Mouse (Mus musculus) cortical plate, adult 2 months (tissue): ENCODE measurements around the gene Aurkb. TPM values are rescaled to one million over a fixed set of nuclear protein-coding genes. Genes with fewer than 3 reads are reported as not detected.
A peak's percentile ranks its signal among the peaks of the same experiment; 100 is the strongest.
"Not testable (repeated sequence)": the region's sequence is repeated elsewhere in the genome, so short reads cannot be mapped to it uniquely, and the experiment has no call there.

ENCODE experiments used
- H3K27ac ChIP-seq: fragments of 200-500 bp; 2 replicates; pipeline ENCODE4 v1.5.1; 2012; ENCODE audit warnings: low read length, control low read depth, inconsistent platforms; ENCODE audit not compliant: insufficient read depth
- H3K4me1 ChIP-seq: fragments of 200-500 bp; 2 replicates; pipeline ENCODE4 v1.6.1; 2011; ENCODE audit warnings: low read length; ENCODE audit not compliant: control insufficient read depth, insufficient read depth
- H3K4me3 ChIP-seq: fragments of 200-500 bp; 2 replicates; pipeline ENCODE4 v1.5.1; 2011; ENCODE audit warnings: mild to moderate bottlenecking, low read length, control low read depth; ENCODE audit not compliant: insufficient read depth
- CTCF ChIP-seq: fragments of 200-500 bp; IDR thresholded peaks from 2 replicates; pipeline ENCODE4 v1.5.1; 2011; ENCODE audit warnings: mild to moderate bottlenecking, control low read depth, low read length; ENCODE audit not compliant: insufficient read depth; ENCODE audit errors: extremely low read depth
- POLR2A ChIP-seq: fragments of 200-500 bp; IDR thresholded peaks from 2 replicates; pipeline ENCODE4 v1.6.1; 2011; ENCODE audit warnings: mild to moderate bottlenecking, low read length, control low read depth; ENCODE audit not compliant: insufficient read depth; ENCODE audit errors: extremely low read depth
- polyA plus RNA-seq: library from polyadenylated mRNA; depleted of rRNA; stranded (reverse); fragments of >200 nt; gene quantifications from 2 replicates; pipeline ENCODE4 v1.2.3, GENCODE M21; 2012; rRNA removed

Gene Aurkb
- 0.57 and 1.2 TPM in 2 replicates for polyA plus RNA-seq

- no peaks in the 10 kb centered on the region for H3K4me1 ChIP-seq
- no peak within 1 kb of the TSS for H3K27ac ChIP-seq
- peak within 1 kb of the TSS; percentile 47 for H3K4me3 ChIP-seq
- no peak for TF ChIP-seq POLR2A
- no peak for TF ChIP-seq CTCF
Observed at GRCm38 (mm10) chr11:69045531-69046394, at the start of gene Aurkb. Gene Aurkb, plus strand, starts transcription at chr11:69045647.

GRCm38 (mm10) chr11:68997080-68997479, 48.4 kb upstream of the Aurkb start:
- Histone ChIP-seq H3K4me3 (no peak overlapping the region), H3K4me1 (no peaks in the 10 kb centered on the region), H3K27ac (no peak overlapping the region)
- TF ChIP-seq POLR2A, result no peak
- no peak for TF ChIP-seq CTCF

GRCm38 (mm10) chr11:69002782-69003181, 42.7 kb upstream of the Aurkb start:
- not testable (repeated sequence) for H3K4me1 ChIP-seq, H3K4me3 ChIP-seq, H3K27ac ChIP-seq

- H3K4me3 ChIP-seq, result no peak overlapping the region
- H3K4me1 ChIP-seq, result no peaks in the 10 kb centered on the region
- TF ChIP-seq POLR2A, result no peak
- no peak for TF ChIP-seq CTCF
- no peak overlapping the region for H3K27ac ChIP-seq
Observed at GRCm38 (mm10) chr11:69003592-69003991, 41.9 kb upstream of the Aurkb start.

GRCm38 (mm10) chr11:69005193-69005592, 40.3 kb upstream of the Aurkb start:
- no peak overlapping the region for H3K27ac ChIP-seq
- H3K4me3 ChIP-seq, result no peak overlapping the region
- TF ChIP-seq CTCF (no peak), POLR2A (no peak)

GRCm38 (mm10) chr11:69006575-69006974, 38.9 kb upstream of the Aurkb start:
- H3K4me1 ChIP-seq, H3K27ac ChIP-seq, H3K4me3 ChIP-seq: not testable (repeated sequence)

More at GRCm38 (mm10) chr11:69005193-69005592, 40.3 kb upstream of the Aurkb start:
- no peaks in the 10 kb centered on the region for H3K4me1 ChIP-seq

GRCm38 (mm10) chr11:69008182-69009121, 37.0 kb upstream of the Aurkb start, which contains the start of gene Pfas:
Gene Pfas, minus strand, starts transcription at chr11:69008460.
- peak within 1 kb of the TSS; percentile 75 for H3K4me3 ChIP-seq
- TF ChIP-seq CTCF, result no peak
- peak; percentile 55; the same call in 1 of the 2 replicates for TF ChIP-seq POLR2A
- no peaks in the 10 kb centered on the region for H3K4me1 ChIP-seq
- H3K27ac ChIP-seq, result no peak within 1 kb of the TSS

GRCm38 (mm10) chr11:69009508-69009907, 35.9 kb upstream of the Aurkb start:
- H3K4me3 ChIP-seq, result no peak overlapping the region

GRCm38 (mm10) chr11:69010400-69011323, 34.8 kb upstream of the Aurkb start:
- Histone ChIP-seq H3K27ac (no peak overlapping the region), H3K4me3 (no peak overlapping the region), H3K4me1 (no peaks in the 10 kb centered on the region)
- no peak for TF ChIP-seq POLR2A
- TF ChIP-seq CTCF, result no peak

More at GRCm38 (mm10) chr11:69009508-69009907, 35.9 kb upstream of the Aurkb start:
- Histone ChIP-seq H3K4me1 (no peaks in the 10 kb centered on the region), H3K27ac (no peak overlapping the region)
- no peak for TF ChIP-seq POLR2A
- no peak for TF ChIP-seq CTCF

GRCm38 (mm10) chr11:69011445-69011844, 34.0 kb upstream of the Aurkb start:
- H3K4me3 ChIP-seq, result peak overlapping the region; percentile 37; the same call in 1 of the 2 replicates

More at GRCm38 (mm10) chr11:69011445-69011844, 34.0 kb upstream of the Aurkb start:
- H3K27ac ChIP-seq, H3K4me1 ChIP-seq: not testable (repeated sequence)
